Mouse (Mus musculus) cerebellum, adult 18-20 months (tissue): Measurements from ENCODE around the gene Gm10277.
A peak's percentile ranks its signal among the peaks of the same experiment; 100 is the strongest.
"Not testable (repeated sequence)": the region's sequence is repeated elsewhere in the genome, so short reads cannot be mapped to it uniquely, and the experiment has no call there.

ENCODE experiments used
- DNase-seq, 2 experiments: peaks; one replicate each; pipeline ENCODE4 v3.0.0; 2021

Gene Gm10277

GRCm38 (mm10) chr11:77769496-77769895 is 18.1 kb downstream of the Gm10277 start:
- DNase-seq = no peak

- DNase-seq = peak; percentile 44 to 60
Observed at GRCm38 (mm10) chr11:77766351-77767001, 21.1 kb downstream of the Gm10277 start.

- no peak for DNase-seq
Observed at GRCm38 (mm10) chr11:77765459-77765777, 22.1 kb downstream of the Gm10277 start.

- DNase-seq = peak; percentile 34 to 45
Observed at GRCm38 (mm10) chr11:77764694-77765458, 22.7 kb downstream of the Gm10277 start.

GRCm38 (mm10) chr11:77763673-77764340 is 23.7 kb downstream of the Gm10277 start:
- peak; percentile 60 to 64 for DNase-seq

GRCm38 (mm10) chr11:77762783-77763672 is 24.5 kb downstream of the Gm10277 start, which contains the start of gene Myo18a:
Gene Myo18a (plus strand): TSS chr11:77763246.
- peak; percentile 77 to 96 for DNase-seq

- DNase-seq = no peak
Observed at GRCm38 (mm10) chr11:77760031-77760430, 27.5 kb downstream of the Gm10277 start.

GRCm38 (mm10) chr11:77753469-77753868 is 34.1 kb downstream of the Gm10277 start:
- no peak for DNase-seq

- DNase-seq = no peak
Observed at GRCm38 (mm10) chr11:77752525-77752924, 35.0 kb downstream of the Gm10277 start.

GRCm38 (mm10) chr11:77748996-77749395 is 38.6 kb downstream of the Gm10277 start:
- DNase-seq = no peak

- DNase-seq = not testable (repeated sequence)
Observed at GRCm38 (mm10) chr11:77747103-77747502, 40.4 kb downstream of the Gm10277 start.

GRCm38 (mm10) chr11:77746652-77747051 is 40.9 kb downstream of the Gm10277 start:
- no peak for DNase-seq

- DNase-seq = peak; percentile 64 to 67
Observed at GRCm38 (mm10) chr11:77743966-77744365, 43.6 kb downstream of the Gm10277 start.

- DNase-seq = no peak
Observed at GRCm38 (mm10) chr11:77738555-77738954, 49.0 kb downstream of the Gm10277 start.

GRCm38 (mm10) chr11:77737289-77737688 is 50.3 kb downstream of the Gm10277 start:
- DNase-seq = peak; percentile 91 to 93
